18 mouse cellular contexts compared by ENCODE assay signal in genomic region chr14:34274141-34274540, GRCm38 (mm10). TPM values are rescaled to one million over a fixed set of nuclear protein-coding genes. Genes with fewer than 3 reads are reported as not detected.
DNase-seq lines count a peak whose midpoint lies in the region; ATAC-seq and TF ChIP-seq lines count a peak whose summit lies in the region.
"Had no signal": no experiment of that assay in that cellular context is flagged by ENCODE, and none has a peak within 500 bp of the region (broad histone marks: within the 10 kb centered on the region; RNA-seq: fewer than 3 reads in every experiment).

No protein-coding gene starts in this region.

- ATAC-seq in lung, postnatal 0 days = no peak
- ATAC-seq: forebrain, embryonic 13.5 days; forebrain, postnatal 0 days had no signal

- no peaks in the 10 kb centered on the region for H3K27me3 ChIP-seq in kidney, adult 2 months (replicated peaks; ENCODE audit: control insufficient read depth, insufficient read depth, low read length)
- no peaks in the 10 kb centered on the region for H3K27me3 ChIP-seq in lung, postnatal 0 days (replicated peaks; ENCODE audit: insufficient read depth, low read length)
- H3K27me3 ChIP-seq in small intestine, adult 2 months (ENCODE audit: control insufficient read depth, insufficient read depth, low read length) = no peaks in the 10 kb centered on the region
- H3K27me3 ChIP-seq: forebrain, embryonic 13.5 days; heart, embryonic 12.5 days had no signal

- no peaks in the 10 kb centered on the region for H3K9me3 ChIP-seq in lung, postnatal 0 days (ENCODE audit: low read length)
- H3K9me3 ChIP-seq: embryonic facial prominence, embryonic 10.5 days; forebrain, embryonic 13.5 days; heart, embryonic 12.5 days; hindbrain, embryonic 10.5 days had no signal

- no peak overlapping the region for H3K4me3 ChIP-seq in kidney, adult 2 months (ENCODE audit: insufficient read depth, low read depth, low read length)
- H3K4me3 ChIP-seq in lung, postnatal 0 days (ENCODE audit: low read depth, low read length) = no peak overlapping the region
- no peak overlapping the region for H3K4me3 ChIP-seq in small intestine, adult 2 months (ENCODE audit: low read depth, low read length)
- H3K4me3 ChIP-seq: embryonic facial prominence, embryonic 10.5 days; forebrain, embryonic 13.5 days; heart, adult 2 months; heart, embryonic 12.5 days; hindbrain, embryonic 10.5 days had no signal

- no peak overlapping the region; the same call in 1 of the 2 replicates for H3K27ac ChIP-seq in kidney, adult 2 months (ENCODE audit: insufficient read depth, low read depth, low read length)
- no peak overlapping the region for H3K27ac ChIP-seq in lung, postnatal 0 days (ENCODE audit: low read length)
- H3K27ac ChIP-seq in small intestine, adult 2 months (ENCODE audit: insufficient read depth, low read depth, low read length) = peak overlapping the region; percentile 77; the same call in 1 of the 2 replicates
- H3K27ac ChIP-seq: embryonic facial prominence, embryonic 10.5 days; forebrain, embryonic 13.5 days; heart, adult 2 months; hindbrain, embryonic 10.5 days had no signal

- H3K4me1 ChIP-seq in kidney, adult 2 months (ENCODE audit: control insufficient read depth, insufficient read depth, low read length) = peaks cover 3% of the 10 kb centered on the region; the same call in 1 of the 2 replicates
- H3K4me1 ChIP-seq in lung, postnatal 0 days (ENCODE audit: insufficient read depth, low read depth, low read length) = no peaks in the 10 kb centered on the region
- peaks cover 4% of the 10 kb centered on the region; the same call in 1 of the 2 replicates for H3K4me1 ChIP-seq in small intestine, adult 2 months (ENCODE audit: control insufficient read depth, insufficient read depth, insufficient read length, low read length)
- H3K4me1 ChIP-seq: embryonic facial prominence, embryonic 10.5 days; forebrain, embryonic 13.5 days; heart, embryonic 12.5 days; hindbrain, embryonic 10.5 days had no signal

- H3K9ac ChIP-seq in lung, postnatal 0 days (replicated peaks; ENCODE audit: low read depth) = no peak overlapping the region
- H3K9ac ChIP-seq: forebrain, embryonic 13.5 days; forebrain, postnatal 0 days; heart, embryonic 12.5 days had no signal

- 88% methylated on average over 3 of the region's 3 CpGs for WGBS in kidney, adult 2 months
- WGBS in lung, postnatal 0 days = 91% methylated on average over 3 of the region's 3 CpGs
- WGBS in small intestine, adult 2 months = 69% methylated on average over 3 of the region's 3 CpGs

- peak; percentile 28 for DNase-seq in kidney, adult 2 months
- no peak for DNase-seq in kidney, adult 8-10 months
- peak; percentile 38 for DNase-seq in lung, postnatal 0 days (ENCODE audit: low spot score)
- DNase-seq in lung, postnatal 14 days = no peak
- no peak for DNase-seq in cerebellum, adult 11 months
- DNase-seq in embryo, embryonic 10 days (ENCODE audit: low spot score) = no peak
- DNase-seq: adrenal gland, postnatal 14 days; cerebellum, adult 18-20 months; cerebellum, adult 9-11 months; cerebellum, postnatal 36 days; forebrain, postnatal 0 days; gastrocnemius, postnatal 14 days; heart, adult 2 months had no signal

- H3K4me2 ChIP-seq in lung, postnatal 0 days (replicated peaks; ENCODE audit: low read depth, low read length) = no peak overlapping the region
- H3K4me2 ChIP-seq: forebrain, embryonic 13.5 days; heart, embryonic 12.5 days had no signal

- no peak for TF ChIP-seq POLR2A in kidney, adult 2 months (IDR thresholded peaks at IDR 0.05; ENCODE audit: low read depth, low read length)
- TF ChIP-seq POLR2A in small intestine, adult 2 months (IDR thresholded peaks at IDR 0.05; ENCODE audit: low read depth, low read length) = no peak

- peak; percentile 90 for TF ChIP-seq EP300 in lung, postnatal 0 days (IDR thresholded peaks at IDR 0.05)

- H3K36me3 ChIP-seq in kidney, adult 2 months (ENCODE audit: control insufficient read depth, insufficient read depth, low read length) = no peaks in the 10 kb centered on the region
- H3K36me3 ChIP-seq in lung, postnatal 0 days (ENCODE audit: insufficient read depth, low read length) = no peaks in the 10 kb centered on the region
- H3K36me3 ChIP-seq in small intestine, adult 2 months (ENCODE audit: control insufficient read depth, insufficient read depth, low read length) = no peaks in the 10 kb centered on the region
- H3K36me3 ChIP-seq: embryonic facial prominence, embryonic 10.5 days; heart, embryonic 12.5 days; hindbrain, embryonic 10.5 days had no signal

- no peak for TF ChIP-seq CTCF in kidney, adult 2 months (conservative IDR thresholded peaks at IDR 0.05; ENCODE audit: insufficient read depth, insufficient read length, low read depth, low read length)
- TF ChIP-seq CTCF in lung, postnatal 0 days (IDR thresholded peaks at IDR 0.05) = no peak
- TF ChIP-seq CTCF in small intestine, adult 2 months (IDR thresholded peaks at IDR 0.05; ENCODE audit: extremely low read depth, insufficient read length, insufficient replicate concordance, low read depth, low read length) = no peak

RNA-seq across cellular contexts. Expression of gene Shld2, which starts 36.2 kb away (rescaled TPM):
- 3.6 TPM in 2 replicates for polyA plus RNA-seq in kidney, adult 2 months (2012; rRNA removed)
- polyA plus RNA-seq in lung, postnatal 0 days (2015; fragmentation: Nextera tagmentation; extraction: Ambion mirVana) = 7.5 and 9.7 TPM in 2 replicates
- 0.19 and 0.79 TPM in 2 replicates for polyA plus RNA-seq in small intestine, adult 2 months (2012; rRNA removed)

RNA-seq across cellular contexts. Expression of gene Glud1, which starts 36.4 kb away (rescaled TPM):
- polyA plus RNA-seq in kidney, adult 2 months (2012; rRNA removed) = 236 and 242 TPM in 2 replicates
- polyA plus RNA-seq in lung, postnatal 0 days (2015; fragmentation: Nextera tagmentation; extraction: Ambion mirVana) = 63.2 and 64.3 TPM in 2 replicates
- 33.8 and 223 TPM in 2 replicates for polyA plus RNA-seq in small intestine, adult 2 months (2012; rRNA removed)

RNA-seq across cellular contexts. Expression of gene Syt15, which starts 54.7 kb away (rescaled TPM):
- polyA plus RNA-seq in kidney, adult 2 months (2012; rRNA removed) = 1.3 and 1.5 TPM in 2 replicates
- 1.2 and 1.3 TPM in 2 replicates for polyA plus RNA-seq in lung, postnatal 0 days (2015; fragmentation: Nextera tagmentation; extraction: Ambion mirVana)
- polyA plus RNA-seq in small intestine, adult 2 months (2012; rRNA removed) = 3.1 and 3.2 TPM in 2 replicates

Comparison
In these comparisons a context has a peak if more than half of its experiments do, and no peak if none do; other contexts are left out.
1. DNase-seq: peak in kidney, adult 2 months (single experiment) and lung, postnatal 0 days (single experiment); none in kidney, adult 8-10 months (0 of 2), lung, postnatal 14 days (single experiment), cerebellum, adult 11 months (single experiment) and embryo, embryonic 10 days (single experiment).